Mouse (Mus musculus) olfactory bulb, adult 2 months (tissue): ENCODE results near the gene Casp8ap2.

Experiments used
- CTCF ChIP-seq: fragments of 200-500 bp; IDR thresholded peaks from 2 replicates; pipeline ENCODE4 v1.5.1; 2012; ENCODE audit warnings: low read depth, mild to moderate bottlenecking, low read length, moderate library complexity; ENCODE audit not compliant: insufficient read depth
- POLR2A ChIP-seq: fragments of 200-500 bp; IDR thresholded peaks from 2 replicates; pipeline ENCODE4 v1.6.1; 2012; ENCODE audit warnings: mild to moderate bottlenecking, low read depth, low read length, moderate library complexity; ENCODE audit not compliant: insufficient read depth

DNA sequence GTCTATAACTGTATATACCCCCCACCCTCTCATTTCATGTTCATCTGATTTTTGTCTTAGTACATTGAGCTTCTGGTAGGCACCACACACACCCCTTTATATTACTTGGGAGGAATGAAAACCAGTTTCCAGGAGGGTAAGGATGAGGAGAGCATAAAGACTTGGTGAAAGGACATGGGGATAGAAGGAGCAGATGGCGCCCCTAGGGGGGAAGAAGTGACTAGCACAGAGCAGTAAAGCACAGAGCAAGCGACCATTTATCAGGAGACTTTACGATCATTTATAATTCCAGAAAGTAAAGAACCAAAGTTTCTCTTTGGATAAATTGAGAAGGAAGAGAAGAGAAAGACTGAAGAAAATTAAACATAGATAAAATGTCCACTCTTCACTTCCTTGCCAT is 65.6 kb downstream of the Casp8ap2 start:
- TF ChIP-seq CTCF (no peak), POLR2A (no peak)
